Mouse (Mus musculus): Measurements from ENCODE around the gene Man1c1. TPM values are rescaled to one million over a fixed set of nuclear protein-coding genes. Genes with fewer than 3 reads are reported as not detected.

Man1c1 gene
- polyA plus RNA-seq, 1 experiment, result 10.7 TPM

GRCm38 (mm10) chr4:134553631-134554030 is 150.5 kb downstream of the Man1c1 start:
- DNase-seq (ENCODE audit: low read depth), result no peak
- TF ChIP-seq POLR2A (IDR thresholded peaks at IDR 0.05; ENCODE audit: borderline replicate concordance, extremely low read depth, insufficient read depth, insufficient read length, poor library complexity, severe bottlenecking) (no peak), CTCF (IDR thresholded peaks at IDR 0.05; ENCODE audit: borderline replicate concordance, extremely low read depth, insufficient read depth, insufficient read length) (no peak)

GRCm38 (mm10) chr4:134551494-134552316 is 152.4 kb downstream of the Man1c1 start, which contains the start of gene Selenon:
Gene Selenon, minus strand, starts transcription at chr4:134552166.
- peak; percentile 77 for DNase-seq (ENCODE audit: low read depth)

GRCm38 (mm10) chr4:134549899-134550298 is 154.2 kb downstream of the Man1c1 start:
- TF ChIP-seq CTCF (IDR thresholded peaks at IDR 0.05; ENCODE audit: borderline replicate concordance, extremely low read depth, insufficient read depth, insufficient read length) (peak; percentile 21; the same call in 1 of the 2 replicates), POLR2A (IDR thresholded peaks at IDR 0.05; ENCODE audit: borderline replicate concordance, extremely low read depth, insufficient read depth, insufficient read length, poor library complexity, severe bottlenecking) (no peak)
- DNase-seq (ENCODE audit: low read depth), result no peak

More at GRCm38 (mm10) chr4:134551494-134552316, 152.4 kb downstream of the Man1c1 start, which contains the start of gene Selenon:
- TF ChIP-seq POLR2A (IDR thresholded peaks at IDR 0.05; ENCODE audit: borderline replicate concordance, extremely low read depth, insufficient read depth, insufficient read length, poor library complexity, severe bottlenecking) (peak; percentile 41; the same call in 1 of the 2 replicates), CTCF (IDR thresholded peaks at IDR 0.05; ENCODE audit: borderline replicate concordance, extremely low read depth, insufficient read depth, insufficient read length) (no peak)

- peak; percentile 24 for DNase-seq (ENCODE audit: low read depth)
These were observed 155.7 kb downstream of the Man1c1 start for GRCm38 (mm10) chr4:134548169-134548938.

GRCm38 (mm10) chr4:134546814-134547705 is 157.0 kb downstream of the Man1c1 start:
- DNase-seq (ENCODE audit: low read depth), result no peak
- TF ChIP-seq CTCF (IDR thresholded peaks at IDR 0.05; ENCODE audit: borderline replicate concordance, extremely low read depth, insufficient read depth, insufficient read length) (no peak), POLR2A (IDR thresholded peaks at IDR 0.05; ENCODE audit: borderline replicate concordance, extremely low read depth, insufficient read depth, insufficient read length, poor library complexity, severe bottlenecking) (no peak)

More at GRCm38 (mm10) chr4:134548169-134548938, 155.7 kb downstream of the Man1c1 start:
- TF ChIP-seq CTCF (IDR thresholded peaks at IDR 0.05; ENCODE audit: borderline replicate concordance, extremely low read depth, insufficient read depth, insufficient read length), result no peak
- TF ChIP-seq POLR2A (IDR thresholded peaks at IDR 0.05; ENCODE audit: borderline replicate concordance, extremely low read depth, insufficient read depth, insufficient read length, poor library complexity, severe bottlenecking), result no peak

- DNase-seq (ENCODE audit: low read depth), result peak; percentile 93
- TF ChIP-seq POLR2A (IDR thresholded peaks at IDR 0.05; ENCODE audit: borderline replicate concordance, extremely low read depth, insufficient read depth, insufficient read length, poor library complexity, severe bottlenecking) (no peak), CTCF (IDR thresholded peaks at IDR 0.05; ENCODE audit: borderline replicate concordance, extremely low read depth, insufficient read depth, insufficient read length) (peak; percentile 98)
These were observed 160.8 kb downstream of the Man1c1 start for GRCm38 (mm10) chr4:134543261-134543660.

GRCm38 (mm10) chr4:134542726-134543125 is 161.4 kb downstream of the Man1c1 start:
- TF ChIP-seq POLR2A (IDR thresholded peaks at IDR 0.05; ENCODE audit: borderline replicate concordance, extremely low read depth, insufficient read depth, insufficient read length, poor library complexity, severe bottlenecking), result no peak
- TF ChIP-seq CTCF (IDR thresholded peaks at IDR 0.05; ENCODE audit: borderline replicate concordance, extremely low read depth, insufficient read depth, insufficient read length), result no peak
- no peak for DNase-seq (ENCODE audit: low read depth)

- TF ChIP-seq CTCF (IDR thresholded peaks at IDR 0.05; ENCODE audit: borderline replicate concordance, extremely low read depth, insufficient read depth, insufficient read length) (no peak), POLR2A (IDR thresholded peaks at IDR 0.05; ENCODE audit: borderline replicate concordance, extremely low read depth, insufficient read depth, insufficient read length, poor library complexity, severe bottlenecking) (no peak)
- peak; percentile 46 for DNase-seq (ENCODE audit: low read depth)
These were observed 165.0 kb downstream of the Man1c1 start for GRCm38 (mm10) chr4:134538997-134539580.

- TF ChIP-seq POLR2A (IDR thresholded peaks at IDR 0.05; ENCODE audit: borderline replicate concordance, extremely low read depth, insufficient read depth, insufficient read length, poor library complexity, severe bottlenecking), result no peak
- peak; percentile 35 for DNase-seq (ENCODE audit: low read depth)
These were observed 168.3 kb downstream of the Man1c1 start for GRCm38 (mm10) chr4:134535787-134536151.

Measured in brain, embryonic 14.5 days (tissue).